Mouse (Mus musculus) megakaryocyte-erythroid progenitor cell, adult 5-6 weeks (primary cell): ENCODE measurements around the gene Mrvi1. TPM values are rescaled to one million over a fixed set of nuclear protein-coding genes. Genes with fewer than 3 reads are reported as not detected.
"Not testable (repeated sequence)": the region's sequence is repeated elsewhere in the genome, so short reads cannot be mapped to it uniquely, and the experiment has no call there.

Experiments
- ATAC-seq: replicated peaks from 2 replicates; pipeline ENCODE4 v1.8.0; 2016; ENCODE audit warnings: mild to moderate bottlenecking, inconsistent platforms; ENCODE audit not compliant: severe bottlenecking, poor library complexity, low FRiP score, low TSS enrichment
- total RNA-seq, 2 experiments: library from RNA; stranded (forward) in 1 of 2; stranded (reverse) in 1 of 2; fragments of 200-1000, 215-1000 nt in 1 of 2; fragments of >200 nt in 1 of 2; fragmentation: Nextera tagmentation in 1 of 2; gene quantifications; 2 replicates each; pipeline ENCODE4 v1.2.3; 2014 to 2017

Mrvi1 gene
- total RNA-seq, 2 experiments from 2014 or later, result 0.98 TPM; not detected in 1

DNA sequence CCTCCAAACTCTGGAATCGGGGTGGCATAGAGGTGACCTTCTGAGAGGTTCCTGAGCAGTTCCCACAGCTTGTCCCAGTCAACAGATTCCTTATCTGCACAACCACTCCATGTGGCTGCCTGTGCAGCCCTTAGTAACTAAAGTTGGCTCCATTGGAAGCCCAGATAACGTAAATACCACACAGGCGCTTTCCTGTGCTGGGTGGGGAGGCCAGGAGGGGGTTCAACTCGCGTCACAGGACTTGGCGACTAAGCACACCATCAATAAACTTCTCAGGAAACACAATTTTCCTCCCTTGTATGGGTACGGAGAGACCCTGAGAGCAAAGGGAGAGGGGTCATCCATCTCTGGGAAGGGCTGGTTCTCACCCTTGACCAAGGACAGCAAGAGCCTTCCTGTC, 79.0 kb downstream of the Mrvi1 start:
- ATAC-seq, result peak; percentile 86

DNA sequence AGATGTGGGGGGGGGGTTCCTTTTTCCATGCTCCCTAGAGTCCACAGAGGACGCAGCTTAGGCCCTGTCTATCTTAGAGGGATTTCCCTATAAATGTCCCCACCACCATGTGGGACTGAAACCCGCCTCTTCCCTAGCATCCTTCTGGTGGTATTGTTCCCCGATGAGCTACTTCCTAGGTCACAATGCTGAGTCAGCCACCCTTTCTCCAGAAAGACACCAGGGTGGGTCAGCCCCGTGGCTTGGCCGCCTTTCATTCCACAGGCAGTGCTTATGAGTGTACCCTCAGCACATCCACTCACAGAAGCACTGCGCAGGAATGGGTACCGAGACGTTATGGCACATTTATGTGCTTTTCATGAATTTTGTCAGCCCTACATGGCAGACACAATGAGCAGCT, 85.1 kb downstream of the Mrvi1 start:
- ATAC-seq, result no peak

DNA sequence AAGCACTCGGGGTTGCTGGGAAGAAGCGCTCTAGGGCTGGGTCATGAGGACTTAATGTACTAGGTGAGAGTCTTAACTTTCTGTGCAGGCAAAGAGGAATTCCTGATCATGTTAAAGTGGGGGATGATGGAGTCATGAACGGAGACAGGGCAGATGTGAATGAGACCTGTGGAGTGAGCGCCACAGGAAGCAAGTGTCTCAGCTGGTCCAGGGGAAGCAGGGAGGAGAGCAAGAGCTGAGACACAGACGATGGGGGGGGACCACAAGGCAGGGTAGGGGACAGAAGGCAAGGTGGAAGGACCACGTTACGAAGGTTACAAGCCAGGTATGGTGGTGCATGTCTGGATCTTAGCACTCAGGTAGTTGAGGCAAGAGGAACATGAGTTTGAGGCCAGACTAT, 85.8 kb downstream of the Mrvi1 start:
- ATAC-seq, result no peak

DNA sequence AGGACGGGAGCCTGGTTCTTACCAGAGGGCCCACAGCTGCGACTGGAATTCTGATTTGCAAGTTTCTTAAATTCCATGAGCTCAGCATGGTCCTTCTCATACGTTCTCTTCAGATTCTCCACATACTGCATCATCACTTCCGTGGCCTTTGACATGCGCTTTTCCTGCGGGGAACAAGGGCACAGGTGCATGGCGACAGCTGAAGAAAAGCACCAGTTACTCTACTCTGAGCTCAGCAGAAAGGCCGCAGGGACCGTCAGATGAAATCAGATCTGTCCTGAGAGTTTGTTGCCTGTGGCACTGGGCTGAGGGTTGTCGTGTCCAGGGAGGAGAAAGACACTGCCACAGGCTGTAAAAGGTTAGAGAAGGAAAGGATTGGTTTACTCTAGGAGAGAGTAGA, 86.5 kb downstream of the Mrvi1 start:
- ATAC-seq, result not testable (repeated sequence)

DNA sequence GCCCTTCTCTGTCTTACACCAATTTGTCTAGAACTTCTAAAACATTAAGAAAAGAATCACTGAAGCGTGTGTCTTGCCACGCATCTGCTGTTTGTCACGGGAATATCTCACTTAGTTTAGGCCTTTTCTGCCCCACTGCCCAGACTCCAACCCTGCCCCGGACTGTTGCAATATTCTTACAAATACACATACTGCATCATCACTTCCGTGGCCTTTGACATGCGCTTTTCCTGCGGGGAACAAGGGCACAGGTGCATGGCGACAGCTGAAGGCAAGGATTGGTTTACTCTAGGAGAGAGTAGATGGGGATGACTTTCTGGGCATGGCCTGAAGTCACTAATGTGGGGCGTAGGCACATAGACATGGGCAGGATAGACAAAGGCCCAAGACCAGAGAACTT, 87.6 kb downstream of the Mrvi1 start:
- no peak for ATAC-seq

DNA sequence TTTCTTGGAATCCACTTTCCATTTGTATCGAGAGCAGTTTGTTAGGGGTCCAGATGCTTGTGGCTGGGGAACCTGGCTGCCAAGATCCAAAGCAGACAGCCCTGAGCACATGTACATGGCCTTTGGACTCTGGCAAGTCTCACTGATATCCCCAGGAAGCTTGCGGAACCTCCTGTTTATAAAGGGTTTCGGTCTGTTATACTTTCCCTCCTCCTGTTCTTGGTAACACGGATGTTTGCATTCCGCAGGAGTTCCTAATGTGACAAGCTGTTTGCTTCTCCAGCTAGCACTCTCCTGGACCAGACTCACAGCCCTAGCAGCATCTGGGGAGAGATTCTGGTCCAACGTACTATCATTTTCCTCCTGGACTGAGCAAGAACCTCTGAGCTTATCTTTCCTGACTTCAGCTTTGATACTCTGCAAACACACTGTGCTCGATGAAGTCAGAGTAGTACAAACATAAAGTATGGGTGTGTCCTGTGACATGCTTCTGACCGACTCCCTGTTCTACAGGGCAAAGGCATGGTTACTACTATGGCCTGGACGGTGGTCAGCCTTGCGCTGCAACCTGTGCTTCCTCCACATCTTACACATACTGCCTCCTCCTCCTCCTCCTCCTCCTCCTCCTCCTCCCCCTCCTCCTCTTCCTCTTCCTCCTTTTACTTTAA, 88.2 kb downstream of the Mrvi1 start:
- ATAC-seq, result no peak

DNA sequence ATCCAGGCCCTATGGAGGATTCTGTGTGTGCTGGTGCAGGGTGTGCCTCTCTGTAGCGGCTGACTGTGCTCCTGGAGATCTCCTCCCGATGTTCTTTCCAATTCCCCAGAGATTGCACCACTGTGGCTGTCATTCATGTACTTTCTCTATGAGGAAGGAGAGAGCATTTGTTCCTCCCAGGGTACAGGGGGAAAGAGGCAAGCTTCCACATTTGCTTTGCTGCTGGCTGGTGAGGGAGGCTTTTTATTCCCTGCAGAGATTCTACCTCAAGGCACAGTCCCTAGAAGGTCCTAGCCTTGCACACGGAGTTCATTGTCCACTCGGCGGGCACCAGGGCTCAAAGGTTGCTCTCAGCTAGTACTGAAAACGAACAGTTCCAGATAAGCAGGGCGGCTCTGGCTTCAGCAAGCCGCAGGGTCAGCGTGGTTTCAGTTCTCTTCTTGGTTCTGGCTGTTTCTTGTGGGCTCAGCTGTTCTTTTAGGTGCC, 90.7 kb downstream of the Mrvi1 start:
- ATAC-seq, result peak; percentile 63

DNA sequence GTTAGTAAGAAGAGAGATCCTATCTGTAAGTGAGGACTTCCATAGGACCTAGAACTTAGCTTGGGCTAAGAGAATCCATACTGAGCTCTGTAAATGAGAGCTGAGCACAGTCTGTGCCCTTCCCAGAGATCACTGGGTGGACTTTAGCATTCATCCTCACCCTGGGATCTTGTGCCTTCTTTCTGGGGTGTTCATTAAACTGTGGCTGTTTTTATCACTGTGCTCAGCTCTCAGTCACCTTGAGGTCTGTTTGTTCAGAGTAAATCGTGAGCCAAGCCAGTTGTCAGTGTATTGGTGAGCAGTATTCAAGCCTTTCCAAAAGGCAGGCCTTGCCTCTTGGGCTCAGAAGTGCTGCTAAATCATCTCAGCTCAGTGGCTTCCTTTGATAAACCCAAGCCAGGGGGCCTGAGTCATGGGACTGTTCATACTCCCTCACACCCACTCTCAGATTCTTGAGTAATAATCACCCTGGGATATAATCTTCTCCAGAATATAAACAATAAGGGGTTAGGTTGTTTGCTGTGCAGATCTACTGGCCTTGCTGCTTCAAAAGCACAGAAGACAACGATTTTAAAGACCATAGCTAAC, 100.4 kb downstream of the Mrvi1 start:
- no peak for ATAC-seq

DNA sequence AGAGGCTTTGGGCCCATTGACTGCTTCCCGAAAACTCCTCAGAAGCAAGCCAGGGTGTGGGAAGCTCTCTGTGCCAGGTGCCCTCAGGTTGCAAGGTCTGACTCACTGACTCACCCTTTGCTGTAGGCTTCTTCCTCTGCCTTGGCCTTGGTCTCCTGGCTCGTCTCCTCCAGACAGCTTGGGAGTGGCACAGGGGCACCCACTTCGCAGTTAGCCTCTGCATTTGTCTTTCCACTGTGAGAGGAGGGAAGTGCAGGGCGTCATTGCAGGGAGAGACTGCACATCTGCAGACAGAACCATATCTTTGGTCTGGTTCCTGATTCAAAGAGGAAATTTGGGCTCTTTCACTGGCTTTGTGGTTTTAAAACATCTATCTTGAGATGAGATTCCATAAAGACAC, 104.2 kb downstream of the Mrvi1 start:
- no peak for ATAC-seq

DNA sequence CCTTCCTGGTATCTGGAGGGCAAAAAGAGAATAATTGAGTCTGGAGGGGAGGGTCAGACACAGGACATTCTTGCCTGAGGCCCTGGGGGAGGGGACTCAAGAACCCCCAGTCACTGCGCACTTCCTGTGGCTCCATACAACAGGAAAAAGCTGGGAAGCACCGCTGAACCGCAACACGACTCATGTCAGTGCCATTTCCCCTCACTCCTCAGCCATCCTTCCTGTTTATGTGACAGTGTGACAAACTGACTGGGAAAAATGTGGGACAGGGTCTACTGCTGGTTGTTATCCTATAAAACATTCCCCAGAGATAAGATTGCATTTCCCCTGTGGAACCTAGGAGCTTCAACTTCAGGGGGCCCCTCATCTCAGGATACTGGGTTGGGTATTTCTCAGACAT, 105.3 kb downstream of the Mrvi1 start:
- ATAC-seq, result no peak

DNA sequence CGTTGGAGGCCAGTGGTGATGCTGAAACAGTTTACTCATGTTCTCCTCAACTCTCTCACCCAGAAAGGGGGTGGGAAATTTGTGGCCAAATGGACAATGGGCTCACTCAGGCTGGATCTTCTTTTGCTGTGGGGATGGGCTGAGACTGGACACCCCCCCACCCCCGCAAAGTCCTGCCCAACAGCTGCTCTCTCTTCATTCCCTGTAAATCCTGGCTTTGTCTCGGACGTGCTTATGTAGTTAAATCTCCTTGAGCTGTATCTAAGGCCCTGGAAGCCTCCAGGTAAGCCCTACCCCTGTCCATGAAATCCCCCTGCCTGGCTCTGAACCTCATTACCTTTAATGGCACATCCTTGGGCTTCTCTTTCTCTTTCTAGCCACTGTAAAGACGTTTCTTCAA, 113.5 kb downstream of the Mrvi1 start:
- ATAC-seq, result no peak

DNA sequence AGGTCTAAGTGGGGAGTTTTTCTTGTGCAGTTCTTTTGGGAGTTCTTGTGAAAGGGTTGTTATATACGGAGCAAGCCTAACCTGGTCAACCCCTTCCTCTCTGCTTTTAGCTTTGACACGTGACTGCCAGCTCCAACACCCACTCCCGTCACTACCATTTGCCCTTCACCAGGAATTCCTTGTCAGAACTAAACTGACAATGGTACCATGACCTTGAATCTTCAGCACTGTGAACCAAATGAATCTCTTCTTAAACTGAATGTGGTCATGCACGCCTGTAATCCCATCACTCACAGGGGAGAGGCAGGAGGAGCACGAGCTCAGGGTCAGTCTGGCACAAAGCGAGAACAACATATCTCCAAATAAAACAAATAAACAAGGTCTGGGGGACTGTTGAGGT, 115.1 kb downstream of the Mrvi1 start:
- ATAC-seq, result no peak

DNA sequence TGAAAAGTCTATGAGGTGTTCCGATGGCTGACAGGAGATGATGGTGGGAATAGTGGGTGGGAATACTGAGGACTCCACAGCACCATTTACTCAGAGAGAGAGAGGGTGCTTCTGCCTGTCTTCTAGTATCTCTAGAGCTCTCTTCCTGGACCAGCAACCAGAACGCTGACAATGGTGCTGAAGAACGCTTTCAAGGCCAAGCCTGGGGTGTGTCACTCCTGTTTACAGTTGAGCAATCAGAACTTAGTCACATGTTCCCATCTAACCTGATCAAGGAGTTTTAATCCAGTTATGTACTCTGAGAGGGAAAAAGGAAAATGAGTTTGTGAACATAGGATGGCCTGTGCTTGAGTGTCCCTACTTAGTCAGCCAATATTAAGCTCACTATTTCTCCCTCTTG, 116.2 kb downstream of the Mrvi1 start:
- ATAC-seq, result no peak

DNA sequence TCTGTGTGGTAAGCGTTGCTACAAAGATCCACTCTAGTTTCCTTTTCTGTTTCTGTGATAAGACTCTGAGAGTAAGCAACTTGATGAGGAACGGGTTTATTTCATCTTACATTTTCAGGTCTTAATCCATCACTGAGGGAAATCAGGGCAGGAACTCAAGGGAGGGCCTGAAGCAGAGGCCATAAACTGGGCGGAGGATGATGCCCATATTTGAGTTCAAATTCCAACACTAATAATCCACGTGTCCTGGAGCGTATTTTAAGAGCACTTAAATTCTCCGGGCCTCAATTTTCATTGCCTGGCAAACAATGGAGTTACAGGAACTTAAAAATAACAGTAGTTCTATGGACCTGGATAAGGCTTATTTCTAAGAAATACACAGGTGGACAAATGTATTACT, 116.7 kb downstream of the Mrvi1 start:
- no peak for ATAC-seq

DNA sequence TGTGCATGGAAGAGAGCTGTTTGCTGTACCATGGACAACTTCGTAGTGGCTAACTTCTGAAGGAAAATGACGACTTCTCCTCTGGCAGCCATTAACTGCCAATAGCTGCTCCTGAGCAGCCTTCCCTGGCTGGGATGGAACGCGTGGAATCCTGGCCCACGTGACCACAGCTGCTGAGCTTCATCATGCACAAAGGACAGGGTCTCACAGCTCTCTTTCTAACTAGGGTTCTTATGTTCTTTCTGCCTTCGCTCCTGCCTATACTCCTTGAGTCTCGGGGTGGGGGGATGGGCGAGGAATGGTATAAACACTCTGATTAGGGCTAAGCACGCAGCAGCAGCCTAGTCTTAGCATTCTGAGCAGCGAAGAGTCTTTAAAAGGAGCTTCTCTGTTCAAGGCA, 117.2 kb downstream of the Mrvi1 start:
- no peak for ATAC-seq

DNA sequence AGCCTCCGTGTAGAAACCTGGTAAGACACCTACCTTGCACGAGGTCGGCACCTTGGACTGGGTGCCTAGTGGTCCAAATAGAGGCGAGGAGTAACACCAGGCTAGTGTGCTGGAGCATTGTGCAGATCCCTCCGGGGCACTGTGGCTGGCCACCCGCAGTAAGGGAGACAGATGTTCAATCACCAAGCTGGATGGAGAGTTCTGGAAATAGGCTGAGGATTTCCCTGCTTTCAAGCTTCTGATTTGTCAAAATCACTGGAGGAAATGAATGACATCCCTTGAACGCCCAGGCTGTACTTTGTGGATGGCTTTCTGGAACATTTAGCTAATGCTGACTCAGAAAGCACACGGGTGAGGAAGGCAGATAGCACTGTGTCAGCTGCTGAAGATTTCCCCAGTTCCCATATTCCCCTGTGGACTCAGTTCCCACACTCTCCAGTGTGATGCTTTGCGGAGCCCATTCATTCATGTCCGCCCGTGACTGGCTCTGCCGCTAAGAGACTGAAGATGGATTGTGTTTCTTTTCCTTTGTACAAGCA, 119.4 kb downstream of the Mrvi1 start, which contains the start of gene Lyve1:
Lyve1 (minus strand) TSS at position 489 of the 539 bp plus-strand sequence.
- ATAC-seq, result no peak

DNA sequence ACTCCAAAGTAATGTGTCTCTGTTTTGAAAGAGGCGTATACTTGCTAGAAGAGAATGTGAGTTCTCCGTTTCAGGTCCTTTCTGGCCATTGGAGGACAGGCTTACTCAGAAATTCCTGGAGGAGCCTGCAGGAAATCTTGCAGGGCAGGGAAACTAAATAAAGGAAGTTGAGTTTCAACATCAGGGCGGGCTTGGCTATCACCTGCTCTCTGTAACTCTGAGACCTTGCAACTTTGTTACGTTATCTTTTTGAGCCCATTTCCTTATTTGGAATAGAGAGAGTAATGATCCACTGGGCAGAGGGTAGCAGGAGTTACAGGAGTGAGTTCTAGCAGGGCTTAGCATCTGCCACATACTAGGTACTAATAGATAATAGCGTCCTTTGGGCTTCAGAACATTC, 122.1 kb downstream of the Mrvi1 start:
- peak; percentile 61; the same call in 1 of the 2 replicates for ATAC-seq

DNA sequence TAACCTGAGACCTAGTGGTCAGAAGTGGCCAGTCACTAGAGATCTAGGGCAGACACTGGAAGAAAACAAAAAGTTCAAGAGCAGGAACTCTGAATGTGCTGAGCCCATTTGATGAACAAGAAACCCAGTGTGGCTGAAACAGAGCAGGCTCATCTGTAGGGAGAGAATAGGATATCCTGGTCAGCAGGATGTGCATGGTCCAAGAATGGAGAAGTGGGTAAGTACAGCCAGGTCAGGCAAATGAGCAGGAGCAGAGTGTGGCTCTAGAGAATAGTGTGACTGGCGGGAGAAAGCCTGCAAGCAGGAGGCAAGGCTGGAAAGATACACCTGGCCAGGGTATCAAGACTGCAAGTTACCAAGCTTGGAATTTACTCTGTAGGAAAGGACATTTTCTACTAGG, 126.7 kb downstream of the Mrvi1 start:
- no peak for ATAC-seq

DNA sequence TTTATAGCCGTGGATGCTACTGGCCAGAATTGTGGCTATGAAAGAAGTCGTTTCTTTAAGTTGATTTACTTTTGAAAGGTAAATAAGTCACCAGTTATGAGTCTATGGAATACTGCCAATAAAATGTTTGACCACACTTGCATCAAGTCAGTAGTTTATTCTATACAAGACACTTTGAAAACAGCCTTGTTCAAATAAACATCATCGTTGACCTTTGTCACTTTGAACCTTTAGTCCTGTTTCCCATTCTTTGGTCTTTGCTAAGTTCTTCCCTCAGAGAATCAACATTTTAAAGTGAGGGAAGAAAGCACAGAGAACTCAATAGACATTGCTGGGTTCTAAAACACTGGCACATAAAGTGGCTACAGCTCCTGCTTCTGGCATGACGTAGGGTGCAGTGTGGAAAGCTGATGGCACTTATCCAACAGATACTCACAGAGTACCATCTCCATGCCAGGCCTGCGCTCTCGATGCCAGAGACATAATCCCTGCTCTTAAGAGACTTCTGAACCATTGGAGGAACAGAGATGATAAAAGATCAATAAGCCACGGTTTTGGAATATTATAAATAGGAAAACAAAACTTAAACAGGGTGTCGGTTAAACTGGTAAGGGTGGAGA, 127.2 kb downstream of the Mrvi1 start:
- ATAC-seq, result no peak

DNA sequence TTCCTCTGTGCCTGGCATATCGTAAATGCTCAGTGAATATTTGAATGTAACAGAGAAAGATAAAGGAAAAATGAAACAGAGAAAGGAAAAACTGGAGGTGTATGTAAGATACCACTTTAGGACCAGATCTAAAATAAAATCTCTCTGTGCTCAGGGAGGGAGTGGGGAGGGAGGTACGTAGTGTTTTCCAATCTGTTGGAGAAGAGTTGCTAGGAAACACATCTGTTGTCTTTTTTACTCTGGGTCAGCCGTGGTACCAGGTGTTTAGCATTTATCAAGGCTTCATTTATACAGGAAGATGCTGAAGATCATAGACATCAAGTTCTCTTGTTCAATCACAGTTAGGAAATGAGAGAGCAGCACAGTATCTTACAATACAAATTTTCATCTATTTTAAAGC, 127.7 kb downstream of the Mrvi1 start:
- no peak for ATAC-seq

DNA sequence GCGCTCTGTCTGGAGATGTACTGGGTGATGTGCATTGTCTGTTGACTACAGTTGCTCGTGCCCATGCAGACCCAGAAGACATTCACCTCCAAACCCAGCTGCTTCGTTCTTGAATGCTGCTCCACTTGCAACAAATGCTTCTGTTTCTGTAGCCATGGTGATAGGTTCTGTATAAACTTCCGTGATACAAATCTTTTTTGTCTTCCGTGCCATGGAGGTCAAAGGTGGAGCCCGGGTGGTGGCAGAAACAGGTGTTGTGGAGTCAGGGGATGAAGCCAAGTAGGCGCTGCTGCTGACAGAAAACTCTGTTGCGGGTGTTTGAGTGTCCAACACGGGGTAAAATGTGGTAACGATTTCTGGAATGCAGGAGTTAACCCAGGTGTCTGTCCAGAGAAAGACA, 128.7 kb downstream of the Mrvi1 start:
- no peak for ATAC-seq
